Mouse (Mus musculus): ENCODE measurements around the gene 4932438A13Rik. TPM values are rescaled to one million over a fixed set of nuclear protein-coding genes. Genes with fewer than 3 reads are reported as not detected.

Gene 4932438A13Rik
- polyA plus RNA-seq, 1 experiment from 2014 or later, result 30.5 TPM

GRCm38 (mm10) chr3:36864466-36864865 lies 1.6 kb downstream of the 4932438A13Rik start:
- no peak overlapping the region for H3K27ac ChIP-seq
- no peak for TF ChIP-seq CTCF (IDR thresholded peaks at IDR 0.05; ENCODE audit: low read depth)
- H3K4me3 ChIP-seq (replicated peaks; ENCODE audit: low read depth, low read length), result no peak overlapping the region
- 0 out of 2 replicates have a peak, but pooled peaks cover 4% of the 10 kb centered on the region for H3K36me3 ChIP-seq (ENCODE audit: insufficient read depth, low read length)
- WGBS, result 91% methylated on average over 4 of the region's 4 CpGs
- DNase-seq (ENCODE audit: low spot score) (no peak), ATAC-seq (replicated peaks; ENCODE audit: low FRiP score, low read depth) (no peak)
- no peak overlapping the region for H3K4me2 ChIP-seq (ENCODE audit: low read length)
- no peaks in the 10 kb centered on the region for H3K9me3 ChIP-seq (replicated peaks; ENCODE audit: low read length)
- H3K9ac ChIP-seq (ENCODE audit: low read depth, low read length), result no peak overlapping the region
- H3K27me3 ChIP-seq (ENCODE audit: insufficient read depth, low read length), result no peaks in the 10 kb centered on the region
- H3K4me1 ChIP-seq (replicated peaks; ENCODE audit: insufficient read depth, low read length), result 0 out of 2 replicates have a peak, but pooled peaks cover 3% of the 10 kb centered on the region

GRCm38 (mm10) chr3:36905372-36905771 lies 42.5 kb downstream of the 4932438A13Rik start:
- no peaks in the 10 kb centered on the region for H3K27me3 ChIP-seq (ENCODE audit: insufficient read depth, low read length)
- 87% methylated on average over 3 of the region's 3 CpGs for WGBS
- TF ChIP-seq CTCF (IDR thresholded peaks at IDR 0.05; ENCODE audit: low read depth), result no peak
- H3K36me3 ChIP-seq (ENCODE audit: insufficient read depth, low read length), result peaks cover 16% of the 10 kb centered on the region; the same call in 1 of the 2 replicates
- DNase-seq (ENCODE audit: low spot score), result no peak
- H3K9me3 ChIP-seq (replicated peaks; ENCODE audit: low read length), result no peaks in the 10 kb centered on the region
- no peak overlapping the region for H3K9ac ChIP-seq (ENCODE audit: low read depth, low read length)
- H3K4me2 ChIP-seq (ENCODE audit: low read length), result no peak overlapping the region
- H3K27ac ChIP-seq, result no peak overlapping the region
- no peak for ATAC-seq (replicated peaks; ENCODE audit: low FRiP score, low read depth)
- H3K4me1 ChIP-seq (replicated peaks; ENCODE audit: insufficient read depth, low read length), result no peaks in the 10 kb centered on the region
- H3K4me3 ChIP-seq (replicated peaks; ENCODE audit: low read depth, low read length), result no peak overlapping the region

GRCm38 (mm10) chr3:36917832-36918231 lies 54.9 kb downstream of the 4932438A13Rik start:
- H3K27ac ChIP-seq, result no peak overlapping the region
- no peaks in the 10 kb centered on the region for H3K4me1 ChIP-seq (replicated peaks; ENCODE audit: insufficient read depth, low read length)
- 85% methylated on average over 2 of the region's 2 CpGs for WGBS
- ATAC-seq (replicated peaks; ENCODE audit: low FRiP score, low read depth) (no peak), DNase-seq (ENCODE audit: low spot score) (no peak)
- no peak overlapping the region for H3K4me3 ChIP-seq (replicated peaks; ENCODE audit: low read depth, low read length)
- no peaks in the 10 kb centered on the region for H3K9me3 ChIP-seq (replicated peaks; ENCODE audit: low read length)
- H3K9ac ChIP-seq (ENCODE audit: low read depth, low read length), result no peak overlapping the region
- TF ChIP-seq CTCF (IDR thresholded peaks at IDR 0.05; ENCODE audit: low read depth), result no peak
- H3K27me3 ChIP-seq (ENCODE audit: insufficient read depth, low read length), result no peaks in the 10 kb centered on the region
- peaks cover 18% of the 10 kb centered on the region; the same call in 1 of the 2 replicates for H3K36me3 ChIP-seq (ENCODE audit: insufficient read depth, low read length)
- no peak overlapping the region for H3K4me2 ChIP-seq (ENCODE audit: low read length)

- no peaks in the 10 kb centered on the region for H3K4me1 ChIP-seq (replicated peaks; ENCODE audit: insufficient read depth, low read length)
- TF ChIP-seq CTCF (IDR thresholded peaks at IDR 0.05; ENCODE audit: low read depth), result no peak
- no peak overlapping the region for H3K27ac ChIP-seq
- no peak overlapping the region for H3K9ac ChIP-seq (ENCODE audit: low read depth, low read length)
- 95% methylated on average over 4 of the region's 4 CpGs for WGBS
- no peak for DNase-seq (ENCODE audit: low spot score)
- H3K36me3 ChIP-seq (ENCODE audit: insufficient read depth, low read length), result peaks cover 18% of the 10 kb centered on the region; the same call in 1 of the 2 replicates
- no peak for ATAC-seq (replicated peaks; ENCODE audit: low FRiP score, low read depth)
- H3K27me3 ChIP-seq (ENCODE audit: insufficient read depth, low read length), result no peaks in the 10 kb centered on the region
- H3K4me3 ChIP-seq (replicated peaks; ENCODE audit: low read depth, low read length), result no peak overlapping the region
- H3K4me2 ChIP-seq (ENCODE audit: low read length), result no peak overlapping the region
- no peaks in the 10 kb centered on the region for H3K9me3 ChIP-seq (replicated peaks; ENCODE audit: low read length)
Observed at GRCm38 (mm10) chr3:36918322-36918721, 55.4 kb downstream of the 4932438A13Rik start.

- peaks cover 10% of the 10 kb centered on the region; the same call in 1 of the 2 replicates for H3K36me3 ChIP-seq (ENCODE audit: insufficient read depth, low read length)
- no peak for DNase-seq (ENCODE audit: low spot score)
- no peak for TF ChIP-seq CTCF (IDR thresholded peaks at IDR 0.05; ENCODE audit: low read depth)
- H3K9ac ChIP-seq (ENCODE audit: low read depth, low read length), result no peak overlapping the region
- H3K4me3 ChIP-seq (replicated peaks; ENCODE audit: low read depth, low read length), result no peak overlapping the region
- ATAC-seq (replicated peaks; ENCODE audit: low FRiP score, low read depth), result no peak
- no peak overlapping the region for H3K4me2 ChIP-seq (ENCODE audit: low read length)
- no peak overlapping the region for H3K27ac ChIP-seq
- H3K4me1 ChIP-seq (replicated peaks; ENCODE audit: insufficient read depth, low read length), result no peaks in the 10 kb centered on the region
- WGBS, result 35% methylated on average over 5 of the region's 5 CpGs
- H3K27me3 ChIP-seq (ENCODE audit: insufficient read depth, low read length), result no peaks in the 10 kb centered on the region
- no peaks in the 10 kb centered on the region for H3K9me3 ChIP-seq (replicated peaks; ENCODE audit: low read length)
Observed at GRCm38 (mm10) chr3:36941572-36941971, 78.7 kb downstream of the 4932438A13Rik start.

GRCm38 (mm10) chr3:36942108-36942507 lies 79.2 kb downstream of the 4932438A13Rik start:
- TF ChIP-seq CTCF (IDR thresholded peaks at IDR 0.05; ENCODE audit: low read depth), result no peak
- Histone ChIP-seq H3K4me2 (ENCODE audit: low read length) (no peak overlapping the region), H3K9ac (ENCODE audit: low read depth, low read length) (no peak overlapping the region), H3K9me3 (replicated peaks; ENCODE audit: low read length) (no peaks in the 10 kb centered on the region), H3K27me3 (ENCODE audit: insufficient read depth, low read length) (no peaks in the 10 kb centered on the region), H3K27ac (no peak overlapping the region), H3K36me3 (ENCODE audit: insufficient read depth, low read length) (peaks cover 9% of the 10 kb centered on the region; the same call in 1 of the 2 replicates), H3K4me1 (replicated peaks; ENCODE audit: insufficient read depth, low read length) (no peaks in the 10 kb centered on the region), H3K4me3 (replicated peaks; ENCODE audit: low read depth, low read length) (no peak overlapping the region)
- ATAC-seq (replicated peaks; ENCODE audit: low FRiP score, low read depth) (no peak), DNase-seq (ENCODE audit: low spot score) (peak; percentile 5)
- 59% methylated on average over 6 of the region's 6 CpGs for WGBS

GRCm38 (mm10) chr3:36943706-36944105 lies 80.8 kb downstream of the 4932438A13Rik start:
- no peak overlapping the region for H3K9ac ChIP-seq (ENCODE audit: low read depth, low read length)
- no peaks in the 10 kb centered on the region for H3K9me3 ChIP-seq (replicated peaks; ENCODE audit: low read length)
- peaks cover 14% of the 10 kb centered on the region for H3K36me3 ChIP-seq (ENCODE audit: insufficient read depth, low read length)
- DNase-seq (ENCODE audit: low spot score) (no peak), ATAC-seq (replicated peaks; ENCODE audit: low FRiP score, low read depth) (no peak)
- H3K4me2 ChIP-seq (ENCODE audit: low read length), result no peak overlapping the region
- no peak overlapping the region for H3K27ac ChIP-seq
- H3K4me1 ChIP-seq (replicated peaks; ENCODE audit: insufficient read depth, low read length), result no peaks in the 10 kb centered on the region
- no peak for TF ChIP-seq CTCF (IDR thresholded peaks at IDR 0.05; ENCODE audit: low read depth)
- no peaks in the 10 kb centered on the region for H3K27me3 ChIP-seq (ENCODE audit: insufficient read depth, low read length)
- no peak overlapping the region for H3K4me3 ChIP-seq (replicated peaks; ENCODE audit: low read depth, low read length)
